Mouse (Mus musculus): Measurements from ENCODE around the gene Nog. TPM values are rescaled to one million over a fixed set of nuclear protein-coding genes. Genes with fewer than 3 reads are reported as not detected.

Nog gene
- not detected for polyA plus RNA-seq (2014; fragmentation: Illumina TruSeq; extraction: RNeasy Lipid Tissue Mini Kit (QIAGEN cat#74804); ENCODE audit: low read depth, low replicate concordance)

DNA sequence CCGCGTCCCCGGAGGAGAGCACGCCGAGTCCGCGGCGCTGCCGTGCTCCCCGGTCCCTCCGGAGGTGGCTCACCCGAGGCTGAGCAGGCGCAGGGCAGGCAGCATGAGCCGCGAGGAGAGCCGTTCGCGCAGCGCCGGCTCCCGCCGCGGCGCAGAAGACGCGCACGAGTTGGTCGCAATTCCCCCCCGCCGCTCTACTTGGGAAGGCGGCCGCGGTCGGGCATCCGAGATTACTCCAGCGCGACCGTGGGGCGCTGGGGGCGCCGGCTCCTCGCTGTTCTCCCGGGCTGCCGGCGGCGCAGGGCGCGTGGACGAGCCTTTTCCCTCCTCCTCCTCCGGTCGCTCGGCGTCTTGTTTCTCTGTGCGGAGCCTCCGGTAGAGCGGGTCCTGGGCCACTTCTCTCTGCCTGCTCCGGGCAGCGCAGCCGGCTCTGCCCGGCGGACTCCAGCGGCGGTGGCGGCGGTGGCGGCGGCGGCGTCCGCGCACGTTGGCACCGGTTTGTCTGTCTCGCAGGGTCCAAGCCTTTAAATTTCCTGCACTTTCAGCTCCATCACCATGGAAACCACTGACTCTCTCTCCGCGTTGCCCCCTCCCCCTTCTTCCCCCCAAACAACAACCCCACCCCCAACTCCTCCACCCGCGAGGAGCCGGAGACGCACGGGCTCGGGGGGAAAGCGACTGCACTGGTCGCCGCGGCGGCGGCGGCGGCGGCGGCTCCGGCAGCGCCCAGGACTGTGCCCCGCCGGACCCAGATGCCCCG, at the start of gene Nog:
TSS of gene Nog (minus strand) at position 277 of the 760 bp plus-strand sequence.

Other genes with a start within 250 kb of the Nog start
- 9.3 TPM for gene Dgke, start 235.5 kb downstream of the Nog start, polyA plus RNA-seq (2014; fragmentation: Illumina TruSeq; extraction: RNeasy Lipid Tissue Mini Kit (QIAGEN cat#74804); ENCODE audit: low read depth, low replicate concordance)
- 6.2 TPM for gene Gm525, start 228.5 kb downstream of the Nog start, polyA plus RNA-seq (2014; fragmentation: Illumina TruSeq; extraction: RNeasy Lipid Tissue Mini Kit (QIAGEN cat#74804); ENCODE audit: low read depth, low replicate concordance)